Mouse (Mus musculus) midbrain, embryonic 11.5 days (tissue): ENCODE data around the gene Cd40. TPM values are rescaled to one million over a fixed set of nuclear protein-coding genes. Genes with fewer than 3 reads are reported as not detected.

ENCODE experiments used
- ATAC-seq: fragments of 200-750 bp; cut with Nextera tagmentation; 2 replicates; pipeline ENCODE4 v1.8.0; 2017; ENCODE audit warnings: moderate TSS enrichment, moderate library complexity; ENCODE audit not compliant: low FRiP score
- DNase-seq: peaks from one replicate; pipeline ENCODE4 v3.0.0; 2015; ENCODE audit warnings: low spot score; ENCODE audit errors: missing footprints
- H3K27ac ChIP-seq: fragments of 300-500 bp; sonication (generic); 2 replicates; pipeline ENCODE4 v1.5.1; 2014; ENCODE audit warnings: low read depth, low read length
- H3K27me3 ChIP-seq: fragments of 300-500 bp; sonication (generic); 2 replicates; pipeline ENCODE4 v1.6.1; 2014; ENCODE audit warnings: mild to moderate bottlenecking, low read length, moderate library complexity, mixed read lengths; ENCODE audit not compliant: control insufficient read depth, insufficient read depth
- H3K36me3 ChIP-seq: fragments of 300-500 bp; sonication (generic); 2 replicates; pipeline ENCODE4 v1.6.1; 2014; ENCODE audit warnings: mild to moderate bottlenecking, low read length, moderate library complexity, mixed read lengths; ENCODE audit not compliant: control insufficient read depth, insufficient read depth
- H3K4me1 ChIP-seq: fragments of 300-500 bp; sonication (generic); 2 replicates; pipeline ENCODE4 v1.6.1; 2014; ENCODE audit warnings: low read length; ENCODE audit not compliant: control insufficient read depth, insufficient read depth
- H3K4me2 ChIP-seq: fragments of 300-500 bp; sonication (generic); 2 replicates; pipeline ENCODE4 v1.6.1; 2014; ENCODE audit warnings: mild to moderate bottlenecking, moderate library complexity
- H3K4me3 ChIP-seq: fragments of 300-500 bp; sonication (generic); 2 replicates; pipeline ENCODE4 v1.5.1; 2014; ENCODE audit warnings: low read depth, low read length
- H3K9ac ChIP-seq: fragments of 300-500 bp; sonication (generic); 2 replicates; pipeline ENCODE4 v1.6.1; 2014; ENCODE audit warnings: low read length
- H3K9me3 ChIP-seq: fragments of 300-500 bp; sonication (generic); 2 replicates; pipeline ENCODE4 v1.6.1; 2016; ENCODE audit warnings: low read length; ENCODE audit not compliant: control insufficient read depth
- WGBS: fragments of 180-500 bp; shearing (Covaris S2); extraction: QIAGEN DNeasy Blood & Tissue Kit; methylation state at CpG from one replicate; pipeline ENCODE4 v1.1.7; 2014; 5-methylcytosine and 5-hydroxymethylcytosine counted together
- polyA plus RNA-seq: library from polyadenylated mRNA; unstranded; fragments of >200 nt; fragmentation: Nextera tagmentation; extraction: Ambion mirVana; gene quantifications from 2 replicates; pipeline ENCODE4 v1.2.1, GENCODE M21; 2014

The Cd40 gene
- polyA plus RNA-seq, 1 experiment from 2014 or later = 5.6 TPM

- ATAC-seq (no peak), DNase-seq (peak; percentile 64)
- H3K36me3 ChIP-seq = no peaks in the 10 kb centered on the region
- H3K9ac ChIP-seq = no peak overlapping the region
- H3K4me2 ChIP-seq = no peak overlapping the region
- no peaks in the 10 kb centered on the region for H3K27me3 ChIP-seq
- H3K4me1 ChIP-seq = no peaks in the 10 kb centered on the region
- 75% methylated on average over 4 of the region's 4 CpGs for whole genome bisulfite sequencing
- no peak overlapping the region for H3K27ac ChIP-seq
- no peaks in the 10 kb centered on the region for H3K9me3 ChIP-seq
- H3K4me3 ChIP-seq = no peak overlapping the region
These were observed 31.2 kb downstream of the Cd40 start for GRCm38 (mm10) chr2:165086634-165087033.

- 53% methylated on average over 14 of the region's 14 CpGs for WGBS
- Histone ChIP-seq H3K4me3 (no peak overlapping the region), H3K36me3 (no peaks in the 10 kb centered on the region), H3K9me3 (no peaks in the 10 kb centered on the region), H3K9ac (no peak overlapping the region), H3K4me2 (no peak overlapping the region), H3K27me3 (no peaks in the 10 kb centered on the region), H3K27ac (no peak overlapping the region), H3K4me1 (no peaks in the 10 kb centered on the region)
- ATAC-seq (no peak), DNase-seq (no peak)
These were observed 34.0 kb downstream of the Cd40 start for GRCm38 (mm10) chr2:165089470-165089869.

- no peak for ATAC-seq
- Histone ChIP-seq H3K27ac (no peak within 1 kb of the TSS), H3K36me3 (no peaks in the 10 kb centered on the region), H3K4me3 (no peak within 1 kb of the TSS), H3K9me3 (no peaks in the 10 kb centered on the region), H3K9ac (no peak within 1 kb of the TSS), H3K27me3 (no peaks in the 10 kb centered on the region), H3K4me1 (no peaks in the 10 kb centered on the region), H3K4me2 (no peak within 1 kb of the TSS)
- peak; percentile 56 for DNase-seq
- 87% methylated on average over 2 of the region's 2 CpGs for WGBS
These were observed 35.2 kb downstream of the Cd40 start, which contains the start of gene 1700025C18Rik for GRCm38 (mm10) chr2:165090650-165091049. Gene 1700025C18Rik (minus strand): TSS chr2:165090750.

GRCm38 (mm10) chr2:165091433-165091965, 36.1 kb downstream of the Cd40 start:
- 72% methylated on average over 8 of the region's 8 CpGs for WGBS
- ATAC-seq (no peak), DNase-seq (peak; percentile 81)
- Histone ChIP-seq H3K27ac (no peak overlapping the region), H3K27me3 (no peaks in the 10 kb centered on the region; the same call in 1 of the 2 replicates), H3K4me1 (no peaks in the 10 kb centered on the region), H3K4me2 (no peak overlapping the region), H3K36me3 (no peaks in the 10 kb centered on the region), H3K9ac (no peak overlapping the region), H3K9me3 (no peaks in the 10 kb centered on the region), H3K4me3 (no peak overlapping the region)

GRCm38 (mm10) chr2:165092393-165092792, 37.0 kb downstream of the Cd40 start:
- WGBS = 62% methylated on average over 7 of the region's 7 CpGs
- Histone ChIP-seq H3K4me2 (no peak overlapping the region), H3K4me1 (no peaks in the 10 kb centered on the region), H3K36me3 (no peaks in the 10 kb centered on the region), H3K27ac (no peak overlapping the region), H3K27me3 (no peaks in the 10 kb centered on the region; the same call in 1 of the 2 replicates), H3K9me3 (no peaks in the 10 kb centered on the region), H3K9ac (no peak overlapping the region), H3K4me3 (no peak overlapping the region)
- ATAC-seq (no peak), DNase-seq (peak; percentile 68)

- H3K27ac ChIP-seq = no peak overlapping the region
- WGBS = 33% methylated on average over 10 of the region's 10 CpGs
- H3K4me1 ChIP-seq = peaks cover 3% of the 10 kb centered on the region; the same call in 1 of the 2 replicates
- H3K27me3 ChIP-seq = no peaks in the 10 kb centered on the region; the same call in 1 of the 2 replicates
- peak overlapping the region; percentile 24; the same call in 1 of the 2 replicates for H3K9ac ChIP-seq
- H3K9me3 ChIP-seq = no peaks in the 10 kb centered on the region
- no peak overlapping the region for H3K4me3 ChIP-seq
- H3K4me2 ChIP-seq = no peak overlapping the region
- ATAC-seq = peak; percentile 36; the same call in 1 of the 2 replicates
- no peaks in the 10 kb centered on the region for H3K36me3 ChIP-seq
- DNase-seq = no peak
These were observed 40.9 kb downstream of the Cd40 start for GRCm38 (mm10) chr2:165096367-165096766.

GRCm38 (mm10) chr2:165098861-165099260, 43.4 kb downstream of the Cd40 start:
- H3K9me3 ChIP-seq = no peaks in the 10 kb centered on the region
- no peak overlapping the region for H3K9ac ChIP-seq
- H3K4me1 ChIP-seq = peaks cover 3% of the 10 kb centered on the region; the same call in 1 of the 2 replicates
- H3K36me3 ChIP-seq = no peaks in the 10 kb centered on the region
- H3K27ac ChIP-seq = no peak overlapping the region
- WGBS = 71% methylated on average over 3 of the region's 3 CpGs
- no peak for ATAC-seq
- no peak for DNase-seq
- H3K4me2 ChIP-seq = no peak overlapping the region
- no peak overlapping the region for H3K4me3 ChIP-seq
- no peaks in the 10 kb centered on the region; the same call in 1 of the 2 replicates for H3K27me3 ChIP-seq

GRCm38 (mm10) chr2:165100749-165101148, 45.3 kb downstream of the Cd40 start:
- 11% methylated on average over 6 of the region's 6 CpGs for WGBS
- ATAC-seq (no peak), DNase-seq (no peak)
- Histone ChIP-seq H3K27ac (no peak overlapping the region), H3K9me3 (no peaks in the 10 kb centered on the region), H3K27me3 (no peaks in the 10 kb centered on the region; the same call in 1 of the 2 replicates), H3K36me3 (no peaks in the 10 kb centered on the region), H3K4me1 (peaks cover 3% of the 10 kb centered on the region; the same call in 1 of the 2 replicates), H3K4me2 (no peak overlapping the region), H3K9ac (no peak overlapping the region), H3K4me3 (no peak overlapping the region)

GRCm38 (mm10) chr2:165102920-165103319, 47.5 kb downstream of the Cd40 start:
- no peaks in the 10 kb centered on the region for H3K36me3 ChIP-seq
- no peaks in the 10 kb centered on the region for H3K9me3 ChIP-seq
- no peak overlapping the region for H3K4me3 ChIP-seq
- no peak overlapping the region for H3K27ac ChIP-seq
- H3K27me3 ChIP-seq = no peaks in the 10 kb centered on the region
- no peak overlapping the region for H3K9ac ChIP-seq
- 80% methylated on average over 3 of the region's 3 CpGs for WGBS
- ATAC-seq (no peak), DNase-seq (no peak)
- H3K4me2 ChIP-seq = no peak overlapping the region
- peaks cover 9% of the 10 kb centered on the region; the same call in 1 of the 2 replicates for H3K4me1 ChIP-seq
